Mouse (Mus musculus): Measurements from ENCODE around the gene Fam213b. TPM values are rescaled to one million over a fixed set of nuclear protein-coding genes. Genes with fewer than 3 reads are reported as not detected.

Gene Fam213b
- polyA plus RNA-seq, 1 experiment from 2014 or later: 39.8 TPM

GRCm38 (mm10) chr4:154940156-154940555 lies 41.2 kb upstream of the Fam213b start:
- Histone ChIP-seq H3K36me3 (ENCODE audit: control insufficient read depth, insufficient read depth, low read length) (no peaks in the 10 kb centered on the region), H3K9ac (ENCODE audit: low read length) (no peak overlapping the region), H3K27ac (ENCODE audit: low read depth) (no peak overlapping the region), H3K4me2 (ENCODE audit: low read length) (no peak overlapping the region), H3K4me1 (replicated peaks; ENCODE audit: control insufficient read depth, insufficient read depth, low read length) (no peaks in the 10 kb centered on the region), H3K9me3 (ENCODE audit: control insufficient read depth, low read length) (no peaks in the 10 kb centered on the region), H3K4me3 (ENCODE audit: low read depth, low read length) (no peak overlapping the region), H3K27me3 (replicated peaks; ENCODE audit: control insufficient read depth, insufficient read depth, low read length) (no peaks in the 10 kb centered on the region)
- DNase-seq (ENCODE audit: low spot score) (no peak), ATAC-seq (replicated peaks; ENCODE audit: low FRiP score, low TSS enrichment, low read depth) (no peak)
- WGBS: 86% methylated on average over 2 of the region's 2 CpGs

- Histone ChIP-seq H3K27ac (ENCODE audit: low read depth) (no peak overlapping the region), H3K9me3 (ENCODE audit: control insufficient read depth, low read length) (no peaks in the 10 kb centered on the region), H3K4me1 (replicated peaks; ENCODE audit: control insufficient read depth, insufficient read depth, low read length) (no peaks in the 10 kb centered on the region), H3K36me3 (ENCODE audit: control insufficient read depth, insufficient read depth, low read length) (no peaks in the 10 kb centered on the region), H3K9ac (ENCODE audit: low read length) (no peak overlapping the region), H3K4me3 (ENCODE audit: low read depth, low read length) (no peak overlapping the region), H3K4me2 (ENCODE audit: low read length) (no peak overlapping the region), H3K27me3 (replicated peaks; ENCODE audit: control insufficient read depth, insufficient read depth, low read length) (no peaks in the 10 kb centered on the region)
- ATAC-seq (replicated peaks; ENCODE audit: low FRiP score, low TSS enrichment, low read depth) (no peak), DNase-seq (ENCODE audit: low spot score) (no peak)
- 82% methylated on average over 1 of the region's 1 CpGs for WGBS
Measured at GRCm38 (mm10) chr4:154937746-154938145, 38.8 kb upstream of the Fam213b start.

GRCm38 (mm10) chr4:154936542-154937255 lies 37.8 kb upstream of the Fam213b start:
- Histone ChIP-seq H3K4me3 (ENCODE audit: low read depth, low read length) (no peak overlapping the region), H3K9ac (ENCODE audit: low read length) (no peak overlapping the region), H3K9me3 (ENCODE audit: control insufficient read depth, low read length) (no peaks in the 10 kb centered on the region), H3K36me3 (ENCODE audit: control insufficient read depth, insufficient read depth, low read length) (no peaks in the 10 kb centered on the region), H3K4me1 (replicated peaks; ENCODE audit: control insufficient read depth, insufficient read depth, low read length) (no peaks in the 10 kb centered on the region), H3K27me3 (replicated peaks; ENCODE audit: control insufficient read depth, insufficient read depth, low read length) (no peaks in the 10 kb centered on the region), H3K4me2 (ENCODE audit: low read length) (no peak overlapping the region), H3K27ac (ENCODE audit: low read depth) (no peak overlapping the region)
- ATAC-seq (replicated peaks; ENCODE audit: low FRiP score, low TSS enrichment, low read depth) (no peak), DNase-seq (ENCODE audit: low spot score) (no peak)
- 72% methylated on average over 8 of the region's 8 CpGs for WGBS

DNA sequence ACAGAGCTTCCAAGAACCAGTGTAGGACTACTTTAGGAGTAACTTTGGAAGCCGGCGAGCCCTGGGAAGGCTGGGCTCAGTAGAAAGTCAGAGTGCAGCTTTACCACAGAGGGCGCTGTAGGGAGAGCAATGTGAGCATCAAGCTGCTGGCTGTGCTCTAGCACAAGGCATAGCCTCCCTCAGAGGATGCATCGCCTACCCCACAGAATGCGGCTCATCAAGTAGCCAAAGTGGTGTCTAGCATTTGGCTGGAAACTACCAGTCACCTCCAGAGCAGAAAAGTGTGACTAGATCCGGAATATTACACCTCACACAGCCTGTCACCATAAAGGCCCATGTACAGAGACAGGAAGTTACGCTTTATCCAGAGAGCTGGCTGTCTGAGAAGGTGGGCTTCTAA lies 36.9 kb upstream of the Fam213b start:
- DNase-seq (ENCODE audit: low spot score): no peak
- Histone ChIP-seq H3K4me1 (replicated peaks; ENCODE audit: control insufficient read depth, insufficient read depth, low read length) (no peaks in the 10 kb centered on the region), H3K9ac (ENCODE audit: low read length) (no peak overlapping the region), H3K4me2 (ENCODE audit: low read length) (no peak overlapping the region), H3K9me3 (ENCODE audit: control insufficient read depth, low read length) (no peaks in the 10 kb centered on the region), H3K36me3 (ENCODE audit: control insufficient read depth, insufficient read depth, low read length) (no peaks in the 10 kb centered on the region), H3K27me3 (replicated peaks; ENCODE audit: control insufficient read depth, insufficient read depth, low read length) (no peaks in the 10 kb centered on the region), H3K27ac (ENCODE audit: low read depth) (no peak overlapping the region), H3K4me3 (ENCODE audit: low read depth, low read length) (no peak overlapping the region)
- ATAC-seq (replicated peaks; ENCODE audit: low FRiP score, low TSS enrichment, low read depth): no peak
- WGBS: 73% methylated on average over 7 of the region's 7 CpGs

DNA sequence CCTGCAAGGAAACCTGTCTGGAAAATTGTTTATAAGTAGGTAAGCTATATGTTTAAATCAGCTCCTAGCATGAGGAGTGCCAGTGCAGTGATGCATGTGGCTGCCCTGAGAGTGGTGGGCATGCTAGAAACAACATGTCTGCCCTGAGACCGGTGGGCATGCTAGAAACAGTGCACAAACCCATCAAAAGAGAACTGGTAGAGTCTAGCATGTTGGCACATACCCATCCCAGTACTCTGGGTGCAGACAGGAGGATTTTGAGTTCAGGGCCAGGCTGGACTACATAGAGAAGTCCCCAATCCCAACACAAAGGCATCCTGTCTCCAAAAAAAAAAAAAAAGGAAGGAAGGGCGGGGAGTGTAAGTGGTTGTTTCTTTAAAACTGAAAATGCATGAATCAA lies 35.9 kb upstream of the Fam213b start:
- Histone ChIP-seq H3K4me1 (replicated peaks; ENCODE audit: control insufficient read depth, insufficient read depth, low read length) (no peaks in the 10 kb centered on the region), H3K4me3 (ENCODE audit: low read depth, low read length) (no peak overlapping the region), H3K9me3 (ENCODE audit: control insufficient read depth, low read length) (no peaks in the 10 kb centered on the region), H3K9ac (ENCODE audit: low read length) (no peak overlapping the region), H3K27ac (ENCODE audit: low read depth) (no peak overlapping the region), H3K4me2 (ENCODE audit: low read length) (no peak overlapping the region), H3K27me3 (replicated peaks; ENCODE audit: control insufficient read depth, insufficient read depth, low read length) (no peaks in the 10 kb centered on the region), H3K36me3 (ENCODE audit: control insufficient read depth, insufficient read depth, low read length) (no peaks in the 10 kb centered on the region)
- 91% methylated on average over 2 of the region's 2 CpGs for WGBS
- no peak for DNase-seq (ENCODE audit: low spot score)
- ATAC-seq (replicated peaks; ENCODE audit: low FRiP score, low TSS enrichment, low read depth): no peak

- Histone ChIP-seq H3K9me3 (ENCODE audit: control insufficient read depth, low read length) (no peaks in the 10 kb centered on the region), H3K9ac (ENCODE audit: low read length) (no peak overlapping the region), H3K27ac (ENCODE audit: low read depth) (no peak overlapping the region), H3K4me1 (replicated peaks; ENCODE audit: control insufficient read depth, insufficient read depth, low read length) (peaks cover 6% of the 10 kb centered on the region), H3K4me2 (ENCODE audit: low read length) (no peak overlapping the region), H3K27me3 (replicated peaks; ENCODE audit: control insufficient read depth, insufficient read depth, low read length) (no peaks in the 10 kb centered on the region), H3K4me3 (ENCODE audit: low read depth, low read length) (no peak overlapping the region), H3K36me3 (ENCODE audit: control insufficient read depth, insufficient read depth, low read length) (no peaks in the 10 kb centered on the region)
- no peak for DNase-seq (ENCODE audit: low spot score)
- no peak for ATAC-seq (replicated peaks; ENCODE audit: low FRiP score, low TSS enrichment, low read depth)
- 57% methylated on average over 13 of the region's 13 CpGs for WGBS
Measured at GRCm38 (mm10) chr4:154933306-154933907, 34.5 kb upstream of the Fam213b start.

GRCm38 (mm10) chr4:154929088-154929660 lies 30.2 kb upstream of the Fam213b start:
- Histone ChIP-seq H3K9me3 (ENCODE audit: control insufficient read depth, low read length) (no peaks in the 10 kb centered on the region), H3K36me3 (ENCODE audit: control insufficient read depth, insufficient read depth, low read length) (no peaks in the 10 kb centered on the region), H3K4me3 (ENCODE audit: low read depth, low read length) (no peak overlapping the region), H3K4me1 (replicated peaks; ENCODE audit: control insufficient read depth, insufficient read depth, low read length) (peaks cover 25% of the 10 kb centered on the region), H3K27me3 (replicated peaks; ENCODE audit: control insufficient read depth, insufficient read depth, low read length) (no peaks in the 10 kb centered on the region), H3K9ac (ENCODE audit: low read length) (no peak overlapping the region), H3K4me2 (ENCODE audit: low read length) (no peak overlapping the region), H3K27ac (ENCODE audit: low read depth) (no peak overlapping the region)
- ATAC-seq (replicated peaks; ENCODE audit: low FRiP score, low TSS enrichment, low read depth) (no peak), DNase-seq (ENCODE audit: low spot score) (no peak)
- 78% methylated on average over 12 of the region's 12 CpGs for WGBS

DNA sequence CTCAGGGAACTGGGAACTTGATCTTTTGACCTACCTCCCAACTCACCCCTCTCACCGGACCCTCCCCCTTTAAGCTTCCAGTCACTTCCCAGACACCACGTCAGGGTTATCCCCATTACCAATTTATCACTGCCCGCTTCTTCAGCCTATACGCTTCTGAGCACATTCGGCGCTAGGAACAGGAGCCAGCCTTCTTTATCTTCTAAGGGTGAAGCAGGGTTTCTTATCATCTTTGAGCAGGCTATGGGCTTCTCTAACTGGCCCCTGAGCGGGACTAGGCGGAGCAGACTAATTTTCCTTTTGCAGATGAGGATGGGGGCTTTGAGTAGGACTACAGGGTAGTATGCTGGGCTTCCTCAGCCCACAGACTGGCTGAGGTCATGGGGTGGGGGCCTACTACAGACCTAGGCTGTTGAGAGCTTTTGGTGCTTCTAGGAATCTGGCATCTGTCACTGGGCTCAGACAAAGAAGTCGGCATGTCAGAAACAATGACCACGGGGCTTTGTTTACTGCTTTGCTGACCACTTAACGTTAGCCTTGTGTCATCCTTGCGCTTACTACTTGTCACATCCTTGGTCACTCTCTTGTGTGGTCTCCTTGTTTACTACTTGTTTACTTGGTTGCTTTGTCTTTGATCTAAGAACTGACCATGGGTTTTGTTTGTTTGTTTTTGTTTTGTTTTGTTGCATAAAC lies 29.6 kb upstream of the Fam213b start, which contains the start of gene Tnfrsf14:
TSS of gene Tnfrsf14 (minus strand) at position 169 of the 693 bp plus-strand sequence.
- ATAC-seq (replicated peaks; ENCODE audit: low FRiP score, low TSS enrichment, low read depth): no peak
- peak within 1 kb of the TSS; percentile 10; the same call in 1 of the 2 replicates for H3K4me3 ChIP-seq (ENCODE audit: low read depth, low read length)
- H3K27me3 ChIP-seq (replicated peaks; ENCODE audit: control insufficient read depth, insufficient read depth, low read length): no peaks in the 10 kb centered on the region
- peak within 1 kb of the TSS; percentile 67 for H3K27ac ChIP-seq (ENCODE audit: low read depth)
- no peak within 1 kb of the TSS for H3K9ac ChIP-seq (ENCODE audit: low read length)
- H3K4me2 ChIP-seq (ENCODE audit: low read length): peak within 1 kb of the TSS; percentile 48
- WGBS: 26% methylated on average over 12 of the region's 12 CpGs
- H3K36me3 ChIP-seq (ENCODE audit: control insufficient read depth, insufficient read depth, low read length): no peaks in the 10 kb centered on the region
- no peaks in the 10 kb centered on the region for H3K9me3 ChIP-seq (ENCODE audit: control insufficient read depth, low read length)
- H3K4me1 ChIP-seq (replicated peaks; ENCODE audit: control insufficient read depth, insufficient read depth, low read length): peaks cover 25% of the 10 kb centered on the region
- DNase-seq (ENCODE audit: low spot score): no peak

All from intestine, embryonic 14.5 days (tissue).